Mouse (Mus musculus) hindbrain, postnatal 0 days (tissue): Measurements from ENCODE around the gene Pinlyp. TPM values are rescaled to one million over a fixed set of nuclear protein-coding genes. Genes with fewer than 3 reads are reported as not detected.

Source experiments
- ATAC-seq: fragments of 200-750 bp; cut with Nextera tagmentation; 2 replicates; pipeline ENCODE4 v1.8.0; 2017; ENCODE audit warnings: mild to moderate bottlenecking, moderate TSS enrichment, moderate library complexity
- DNase-seq: peaks from one replicate; pipeline ENCODE4 v3.0.0-alpha.2; 2015; ENCODE audit warnings: low spot score
- H3K27ac ChIP-seq: fragments of 300-500 bp; sonication (generic); 2 replicates; pipeline ENCODE4 v1.5.1; 2014; ENCODE audit warnings: mild to moderate bottlenecking
- H3K27me3 ChIP-seq: fragments of 300-500 bp; sonication (generic); 2 replicates; pipeline ENCODE4 v1.6.1; 2014; ENCODE audit warnings: low read length, mixed read lengths; ENCODE audit not compliant: insufficient read depth
- H3K36me3 ChIP-seq: fragments of 300-500 bp; sonication (generic); 2 replicates; pipeline ENCODE4 v1.6.1; 2014; ENCODE audit warnings: low read length, mixed read lengths; ENCODE audit not compliant: insufficient read depth
- H3K4me1 ChIP-seq: fragments of 300-500 bp; sonication (generic); 2 replicates; pipeline ENCODE4 v1.6.1; 2014; ENCODE audit warnings: antibody characterized with exemption, low read length, mixed read lengths; ENCODE audit not compliant: insufficient read depth
- H3K4me2 ChIP-seq: fragments of 300-500 bp; sonication (generic); 2 replicates; pipeline ENCODE4 v1.6.1; 2014; ENCODE audit warnings: low read depth, mild to moderate bottlenecking, low read length, moderate library complexity, mixed read lengths
- H3K4me3 ChIP-seq: fragments of 300-500 bp; sonication (generic); 2 replicates; pipeline ENCODE4 v1.5.1; 2014; ENCODE audit warnings: low read length
- H3K9ac ChIP-seq: fragments of 300-500 bp; sonication (generic); replicated peaks from 2 replicates; pipeline ENCODE4 v1.6.1; 2014; ENCODE audit warnings: mild to moderate bottlenecking, low read length, moderate library complexity, mixed read lengths
- H3K9me3 ChIP-seq: fragments of 300-500 bp; sonication (generic); 2 replicates; pipeline ENCODE4 v1.6.1; 2016; ENCODE audit warnings: low read length, mixed read lengths
- CTCF ChIP-seq: IDR thresholded peaks from 2 replicates; pipeline ENCODE4 v1.5.1; 2016; ENCODE audit warnings: antibody characterized with exemption, control low read depth, low read depth
- WGBS: fragments of 180-500 bp; shearing (Covaris S2); extraction: QIAGEN DNeasy Blood & Tissue Kit; methylation state at CpG from one replicate; pipeline ENCODE4 v1.1.7; 2014; 5-methylcytosine and 5-hydroxymethylcytosine counted together
- polyA plus RNA-seq: library from polyadenylated mRNA; unstranded; fragments of >200 nt; fragmentation: Nextera tagmentation; extraction: Ambion mirVana; gene quantifications from 2 replicates; pipeline ENCODE4 v1.2.1, GENCODE M21; 2015
- total RNA-seq: library from RNA; depleted of rRNA; stranded (reverse); fragments of >200 nt; gene quantifications from 2 replicates; pipeline ENCODE4 v1.2.3, GENCODE M21; 2014; rRNA removed

The Pinlyp gene
- total and polyA plus RNA-seq, 2 experiments from 2014 or later = not detected

- Histone ChIP-seq H3K27ac (no peak overlapping the region), H3K27me3 (no peaks in the 10 kb centered on the region), H3K9me3 (no peaks in the 10 kb centered on the region), H3K4me3 (no peak overlapping the region), H3K4me2 (0 out of 2 replicates have a peak overlapping the region, but pooled peaks have one; percentile 16), H3K4me1 (peaks cover 3% of the 10 kb centered on the region; the same call in 1 of the 2 replicates), H3K9ac (no peak overlapping the region), H3K36me3 (0 out of 2 replicates have a peak, but pooled peaks cover 6% of the 10 kb centered on the region)
- TF ChIP-seq CTCF = no peak
- 27% methylated on average over 43 of the region's 43 CpGs for WGBS
- ATAC-seq = no peak
- no peak for DNase-seq
Observed at GRCm38 (mm10) chr7:24499856-24500577, 45.9 kb downstream of the Pinlyp start.

Other genes with a start within 250 kb of the Pinlyp start
- gene Zfp61, start 244.9 kb downstream of the Pinlyp start, total RNA-seq = 20.1 and 23.5 TPM in 2 replicates
- 26.1 and 31.6 TPM in 2 replicates for gene Zfp61, start 244.9 kb downstream of the Pinlyp start, polyA plus RNA-seq
- gene Zfp94, start 229.5 kb downstream of the Pinlyp start, total RNA-seq = 9.6 and 12.0 TPM in 2 replicates
- 17.3 and 21.6 TPM in 2 replicates for gene Zfp94, start 229.5 kb downstream of the Pinlyp start, polyA plus RNA-seq
- gene Tescl, start 212.2 kb downstream of the Pinlyp start, total RNA-seq = not detected in 2 replicates
- 0.46 TPM in 1 of 2 replicates, not detected in the other for gene Tescl, start 212.2 kb downstream of the Pinlyp start, polyA plus RNA-seq
- gene Lypd5, start 196.9 kb downstream of the Pinlyp start, total RNA-seq = not detected in 2 replicates
- gene Lypd5, start 196.9 kb downstream of the Pinlyp start, polyA plus RNA-seq = 0.13 TPM in 1 of 2 replicates, not detected in the other
- gene Kcnn4, start 175.9 kb downstream of the Pinlyp start, total RNA-seq = 1.1 and 3.9 TPM in 2 replicates
- gene Kcnn4, start 175.9 kb downstream of the Pinlyp start, polyA plus RNA-seq = 1.2 and 1.9 TPM in 2 replicates
- 34.5 and 52.3 TPM in 2 replicates for gene Smg9, start 146.5 kb downstream of the Pinlyp start, total RNA-seq
- 27.4 and 29.7 TPM in 2 replicates for gene Smg9, start 146.5 kb downstream of the Pinlyp start, polyA plus RNA-seq
- gene Irgc1, start 93.8 kb downstream of the Pinlyp start, total RNA-seq = not detected in 2 replicates
- not detected in 2 replicates for gene Irgc1, start 93.8 kb downstream of the Pinlyp start, polyA plus RNA-seq
- gene Plaur, start 83.6 kb downstream of the Pinlyp start, total RNA-seq = 3.0 and 4.8 TPM in 2 replicates
- gene Plaur, start 83.6 kb downstream of the Pinlyp start, polyA plus RNA-seq = 1.3 and 1.4 TPM in 2 replicates
- gene Cadm4, start 64.1 kb downstream of the Pinlyp start, total RNA-seq = 423 and 447 TPM in 2 replicates
- 97.9 and 101 TPM in 2 replicates for gene Cadm4, start 64.1 kb downstream of the Pinlyp start, polyA plus RNA-seq
- gene Zfp428, start 39.1 kb downstream of the Pinlyp start, total RNA-seq = 138 and 152 TPM in 2 replicates
- 219 and 222 TPM in 2 replicates for gene Zfp428, start 39.1 kb downstream of the Pinlyp start, polyA plus RNA-seq
- gene AC161166.1, start 33.7 kb downstream of the Pinlyp start, total RNA-seq = not detected in 2 replicates
- 0.19 and 0.55 TPM in 2 replicates for gene AC161166.1, start 33.7 kb downstream of the Pinlyp start, polyA plus RNA-seq
- gene Irgq, start 15.4 kb downstream of the Pinlyp start, total RNA-seq = 103 and 107 TPM in 2 replicates
- gene Irgq, start 15.4 kb downstream of the Pinlyp start, polyA plus RNA-seq = 16.9 and 20.0 TPM in 2 replicates
- 36.7 and 50.8 TPM in 2 replicates for gene Xrcc1, start 171 bp upstream of the Pinlyp start, total RNA-seq
- gene Xrcc1, start 171 bp upstream of the Pinlyp start, polyA plus RNA-seq = 44.0 and 45.1 TPM in 2 replicates
- gene Ethe1, start 41.4 kb upstream of the Pinlyp start, total RNA-seq = 36.3 and 43.8 TPM in 2 replicates
- gene Ethe1, start 41.4 kb upstream of the Pinlyp start, polyA plus RNA-seq = 24.4 and 25.3 TPM in 2 replicates
- gene Zfp575, start 41.5 kb upstream of the Pinlyp start, total RNA-seq = 1.0 and 1.2 TPM in 2 replicates
- gene Zfp575, start 41.5 kb upstream of the Pinlyp start, polyA plus RNA-seq = 20.3 and 21.0 TPM in 2 replicates
- gene Phldb3, start 64.6 kb upstream of the Pinlyp start, total RNA-seq = 0.11 and 0.73 TPM in 2 replicates
- gene Phldb3, start 64.6 kb upstream of the Pinlyp start, polyA plus RNA-seq = not detected in 2 replicates
- gene Lypd3, start 90.4 kb upstream of the Pinlyp start, total RNA-seq = 1.3 and 1.4 TPM in 2 replicates
- gene Lypd3, start 90.4 kb upstream of the Pinlyp start, polyA plus RNA-seq = 1.2 and 1.3 TPM in 2 replicates
- gene Tex101, start 130.6 kb upstream of the Pinlyp start, total RNA-seq = not detected in 2 replicates
- not detected in 2 replicates for gene Tex101, start 130.6 kb upstream of the Pinlyp start, polyA plus RNA-seq
- not detected in 2 replicates for gene BC049730, start 163.1 kb upstream of the Pinlyp start, total RNA-seq
- gene BC049730, start 163.1 kb upstream of the Pinlyp start, polyA plus RNA-seq = not detected in 2 replicates
- gene Gm4763, start 180.8 kb upstream of the Pinlyp start, total RNA-seq = not detected in 2 replicates
- not detected in 2 replicates for gene Gm4763, start 180.8 kb upstream of the Pinlyp start, polyA plus RNA-seq
- gene Cd177, start 214.2 kb upstream of the Pinlyp start, total RNA-seq = 2.2 and 2.8 TPM in 2 replicates
- gene Cd177, start 214.2 kb upstream of the Pinlyp start, polyA plus RNA-seq = 0.38 and 0.55 TPM in 2 replicates
- gene Ceacam10, start 231.1 kb upstream of the Pinlyp start, total RNA-seq = not detected in 2 replicates
- gene Ceacam10, start 231.1 kb upstream of the Pinlyp start, polyA plus RNA-seq = 0.63 and 0.80 TPM in 2 replicates